In genomic region chr10:68191691-68192380, GRCm38 (mm10) we compare ENCODE assay signal across 8 mouse cellular contexts.
DNase-seq lines count a peak whose midpoint lies in the region; ATAC-seq and TF ChIP-seq lines count a peak whose summit lies in the region.

No protein-coding gene starts in this region.

- no peaks in the 10 kb centered on the region for H3K27me3 ChIP-seq in liver, embryonic 11.5 days (replicated peaks; ENCODE audit: control insufficient read depth, insufficient read depth, low read length)
- no peaks in the 10 kb centered on the region for H3K27me3 ChIP-seq in kidney, postnatal 0 days (ENCODE audit: insufficient read depth, low read length)
- no peaks in the 10 kb centered on the region for H3K27me3 ChIP-seq in testis, adult 2 months (ENCODE audit: control insufficient read depth, insufficient read depth, low read length)

- no peaks in the 10 kb centered on the region for H3K4me1 ChIP-seq in liver, embryonic 11.5 days (replicated peaks; ENCODE audit: control insufficient read depth, insufficient read depth, low read length)
- 0 out of 2 replicates have a peak, but pooled peaks cover 10% of the 10 kb centered on the region for H3K4me1 ChIP-seq in kidney, postnatal 0 days (replicated peaks; ENCODE audit: insufficient read depth, low read length)
- H3K4me1 ChIP-seq in testis, adult 2 months (ENCODE audit: control insufficient read depth, insufficient read depth, low read length), result peaks cover 7% of the 10 kb centered on the region

- 65% methylated on average over 13 of the region's 13 CpGs for WGBS in liver, embryonic 11.5 days
- 28% methylated on average over 13 of the region's 13 CpGs for WGBS in kidney, postnatal 0 days

- TF ChIP-seq CTCF in kidney, postnatal 0 days (IDR thresholded peaks at IDR 0.05; ENCODE audit: low read depth), result no peak
- no peak for TF ChIP-seq CTCF in testis, adult 2 months (IDR thresholded peaks at IDR 0.05; ENCODE audit: control insufficient read depth, insufficient read depth, insufficient replicate concordance, low read depth, low read length)

- DNase-seq in liver, result peak; percentile 25
- no peak for DNase-seq in liver, embryonic 11.5 days (ENCODE audit: low spot score)
- DNase-seq in adrenal gland, adult 2 months, result peak; percentile 58
- DNase-seq in fibroblast of lung, adult 2 months (ENCODE audit: low read depth), result peak; percentile 46
- peak; percentile 69 to 72 for DNase-seq in heart, postnatal 10 days
- peak; percentile 74 for DNase-seq in kidney, postnatal 0 days (ENCODE audit: low spot score)
- peak; percentile 60 for DNase-seq in lung, postnatal 10 days

- intact Hi-C loops in heart, postnatal 10 days (cut with DNase I), result loop anchor here (1.0 kb wide), 1 partner anchor 85 kb away; no protein-coding TSS in a partner anchor

- no peak overlapping the region for H3K4me2 ChIP-seq in liver, embryonic 11.5 days
- peak overlapping the region; percentile 43 for H3K4me2 ChIP-seq in kidney, postnatal 0 days (ENCODE audit: low read length)

- H3K9me3 ChIP-seq in liver, embryonic 11.5 days (ENCODE audit: control insufficient read depth, low read length), result no peaks in the 10 kb centered on the region
- H3K9me3 ChIP-seq in kidney, postnatal 0 days (replicated peaks; ENCODE audit: low read length), result no peaks in the 10 kb centered on the region

- ATAC-seq in liver, embryonic 11.5 days (replicated peaks; ENCODE audit: low FRiP score), result no peak
- no peak for ATAC-seq in kidney, postnatal 0 days (replicated peaks; ENCODE audit: low FRiP score, low read depth)

- no peak overlapping the region for H3K9ac ChIP-seq in liver, embryonic 11.5 days (ENCODE audit: low read depth, low read length)
- no peak overlapping the region for H3K9ac ChIP-seq in kidney, postnatal 0 days (ENCODE audit: low read depth, low read length)

- no peak for TF ChIP-seq POLR2A in testis, adult 2 months (IDR thresholded peaks at IDR 0.05; ENCODE audit: control insufficient read depth, low read depth, low read length)

- H3K27ac ChIP-seq in liver, embryonic 11.5 days (ENCODE audit: low read depth, low read length), result no peak overlapping the region
- peak overlapping the region; percentile 52 for H3K27ac ChIP-seq in kidney, postnatal 0 days
- H3K27ac ChIP-seq in testis, adult 2 months (ENCODE audit: control insufficient read depth, insufficient read depth, low read depth, low read length), result peak overlapping the region; percentile 53; the same call in 1 of the 2 replicates

- H3K36me3 ChIP-seq in liver, embryonic 11.5 days (ENCODE audit: control insufficient read depth, insufficient read depth, low read length), result no peaks in the 10 kb centered on the region
- no peaks in the 10 kb centered on the region for H3K36me3 ChIP-seq in kidney, postnatal 0 days (ENCODE audit: insufficient read depth, low read length)
- no peaks in the 10 kb centered on the region for H3K36me3 ChIP-seq in testis, adult 2 months (ENCODE audit: control insufficient read depth, insufficient read depth, low read length)

- H3K4me3 ChIP-seq in liver, embryonic 11.5 days (ENCODE audit: low read depth, low read length), result no peak overlapping the region
- H3K4me3 ChIP-seq in kidney, postnatal 0 days (replicated peaks; ENCODE audit: low read depth, low read length), result 0 out of 2 replicates have a peak overlapping the region, but pooled peaks have one; percentile 5
- H3K4me3 ChIP-seq in testis, adult 2 months (ENCODE audit: control insufficient read depth, low read depth, low read length), result peak overlapping the region; percentile 38; the same call in 1 of the 2 replicates
